Mouse (Mus musculus) heart, postnatal 14 days (tissue): ENCODE data around the gene Uhmk1. TPM values are rescaled to one million over a fixed set of nuclear protein-coding genes. Genes with fewer than 3 reads are reported as not detected.

Experiments used
- total RNA-seq, 2 experiments: library from RNA; stranded (reverse); gene quantifications; 2 replicates each; pipeline ENCODE4 v1.2.3; 2021

Gene Uhmk1
- total RNA-seq, 2 experiments from 2014 or later = 19.9 to 23.2 TPM

Other genes starting within 250 kb of the Uhmk1 start
- gene Hsd17b7, start 246.2 kb downstream of the Uhmk1 start, total RNA-seq = 10 to 100 TPM; 16.6 to 17.6 TPM
- gene Ddr2, start 104.6 kb downstream of the Uhmk1 start, total RNA-seq = 10 to 100 TPM; 25.3 to 26.8 TPM
- gene Uap1, start 40.4 kb downstream of the Uhmk1 start, total RNA-seq = 10 to 100 TPM; 49.1 to 55.4 TPM
- not detected for gene Sh2d1b2, start 17.4 kb upstream of the Uhmk1 start, total RNA-seq
- under 1 TPM in 1 of 2 experiments, not detected in 1; 0.10 TPM for gene Sh2d1b1, start 61.9 kb upstream of the Uhmk1 start, total RNA-seq
- 1 to 10 TPM; 8.2 to 8.6 TPM for gene Gm7694, start 90.9 kb upstream of the Uhmk1 start, total RNA-seq
- not detected for gene Spata46, start 93.4 kb upstream of the Uhmk1 start, total RNA-seq